ENCODE assay signal across 26 mouse cellular contexts in genomic region chr6:17054781-17055180, GRCm38 (mm10). TPM values are rescaled to one million over a fixed set of nuclear protein-coding genes. Genes with fewer than 3 reads are reported as not detected.
DNase-seq lines count a peak whose midpoint lies in the region; ATAC-seq and TF ChIP-seq lines count a peak whose summit lies in the region.
"Had no signal": no experiment of that assay in that cellular context is flagged by ENCODE, and none has a peak within 500 bp of the region (broad histone marks: within the 10 kb centered on the region; RNA-seq: fewer than 3 reads in every experiment).

No protein-coding gene starts in this region.

- ATAC-seq in limb, embryonic 14.5 days (ENCODE audit: low FRiP score, low read depth) = no peak
- ATAC-seq in embryonic facial prominence, embryonic 12.5 days (ENCODE audit: insufficient number of reproducible peaks, insufficient read depth, low FRiP score, low TSS enrichment) = no peak
- no peak for ATAC-seq in forebrain, embryonic 14.5 days
- ATAC-seq: CD4-positive, CD25-positive, alpha-beta regulatory T cell, adult 4 months; forebrain, embryonic 15.5 days; hindbrain, embryonic 16.5 days; intestine, embryonic 15.5 days; Patski had no signal

- no peak overlapping the region for H3K4me3 ChIP-seq in limb, embryonic 14.5 days (replicated peaks; ENCODE audit: low read length)
- H3K4me3 ChIP-seq in limb, embryonic 10.5 days = no peak overlapping the region
- no peak overlapping the region for H3K4me3 ChIP-seq in CH12.LX (replicated peaks in 1 of 3; ENCODE audit: low read depth in 2 of 3, low read length in 2 of 3, poor library complexity in 1 of 3)
- H3K4me3 ChIP-seq in embryonic facial prominence, embryonic 12.5 days = no peak overlapping the region
- no peak overlapping the region for H3K4me3 ChIP-seq in forebrain, embryonic 14.5 days (ENCODE audit: low read depth, low read length)
- H3K4me3 ChIP-seq: forebrain, embryonic 15.5 days; hindbrain, embryonic 10.5 days; hindbrain, embryonic 13.5 days; intestine, embryonic 15.5 days had no signal

- no peak for TF ChIP-seq POLR2A in limb, embryonic 14.5 days (IDR thresholded peaks at IDR 0.05; ENCODE audit: borderline replicate concordance, extremely low read depth, insufficient read depth, insufficient read length)
- TF ChIP-seq POLR2A in CH12.LX (IDR thresholded peaks at IDR 0.05; ENCODE audit: low read depth, low read length) = no peak

- no peak for TF ChIP-seq EP300 in CH12.LX (IDR thresholded peaks at IDR 0.05; ENCODE audit: low read length)

- 69% methylated on average over 2 of the region's 2 CpGs for WGBS in limb, embryonic 14.5 days
- WGBS in limb, embryonic 10.5 days = 93% methylated on average over 2 of the region's 2 CpGs
- 57% methylated on average over 2 of the region's 2 CpGs for WGBS in embryonic facial prominence, embryonic 12.5 days
- 92% methylated on average over 2 of the region's 2 CpGs for WGBS in forebrain, embryonic 14.5 days

- in situ Hi-C loops in CH12.LX (cut with MboI; ENCODE audit: low pct_ligation_motif_present, low pct_unique_long_range_greater_than_20kb, low sequenced_read_pairs) = no loop called here

- no peaks in the 10 kb centered on the region for H3K9me3 ChIP-seq in limb, embryonic 14.5 days (ENCODE audit: control insufficient read depth, low read length)
- no peaks in the 10 kb centered on the region for H3K9me3 ChIP-seq in limb, embryonic 10.5 days (replicated peaks)
- H3K9me3 ChIP-seq in CH12.LX (replicated peaks; ENCODE audit: low read length) = no peaks in the 10 kb centered on the region
- H3K9me3 ChIP-seq in embryonic facial prominence, embryonic 12.5 days = no peaks in the 10 kb centered on the region
- no peaks in the 10 kb centered on the region for H3K9me3 ChIP-seq in forebrain, embryonic 14.5 days (replicated peaks; ENCODE audit: control insufficient read depth, low read length)
- H3K9me3 ChIP-seq: forebrain, embryonic 15.5 days; hindbrain, embryonic 10.5 days; hindbrain, embryonic 13.5 days; intestine, embryonic 15.5 days had no signal

- H3K27ac ChIP-seq in limb, embryonic 14.5 days (replicated peaks; ENCODE audit: low read depth, low read length) = no peak overlapping the region
- H3K27ac ChIP-seq in limb, embryonic 10.5 days = no peak overlapping the region
- H3K27ac ChIP-seq in CH12.LX (ENCODE audit: insufficient read depth, low read depth) = peak overlapping the region; percentile 82
- H3K27ac ChIP-seq in embryonic facial prominence, embryonic 12.5 days = 0 out of 2 replicates have a peak overlapping the region, but pooled peaks have one; percentile 17
- H3K27ac ChIP-seq in forebrain, embryonic 14.5 days (ENCODE audit: low read depth, low read length) = no peak overlapping the region
- H3K27ac ChIP-seq: forebrain, embryonic 15.5 days; hindbrain, embryonic 10.5 days; hindbrain, embryonic 13.5 days had no signal

- peak; percentile 20 for DNase-seq in limb, embryonic 14.5 days (ENCODE audit: low spot score)
- no peak for DNase-seq in limb, embryonic 10.5 days (ENCODE audit: low spot score)
- DNase-seq in CH12.LX (ENCODE audit: extremely low read depth) = peak; percentile 32
- no peak for DNase-seq in B cell, adult 2 months
- DNase-seq in layer of hippocampus, adult 11-12 months (ENCODE audit: low spot score) = no peak
- DNase-seq in forebrain, embryonic 14.5 days (ENCODE audit: low spot score) = no peak
- DNase-seq: adrenal gland, postnatal 10 days; adrenal gland, postnatal 36 days; cerebellum, adult 11 months; cerebellum, adult 2 months; cerebellum, adult 9-11 months; cerebellum, postnatal 25 days; gastrocnemius, postnatal 10 days; gastrocnemius, postnatal 36 days; heart, postnatal 36 days; kidney, adult 11 months; kidney, adult 8-10 months had no signal

- no peaks in the 10 kb centered on the region for H3K27me3 ChIP-seq in limb, embryonic 14.5 days (ENCODE audit: control insufficient read depth, insufficient read depth, low read length)
- H3K27me3 ChIP-seq in limb, embryonic 10.5 days (ENCODE audit: low read depth, poor library complexity, severe bottlenecking) = no peaks in the 10 kb centered on the region
- no peaks in the 10 kb centered on the region for H3K27me3 ChIP-seq in CH12.LX (replicated peaks)
- H3K27me3 ChIP-seq in embryonic facial prominence, embryonic 12.5 days = no peaks in the 10 kb centered on the region
- H3K27me3 ChIP-seq in forebrain, embryonic 14.5 days (replicated peaks; ENCODE audit: control insufficient read depth, insufficient read depth, low read length) = no peaks in the 10 kb centered on the region
- H3K27me3 ChIP-seq: forebrain, embryonic 15.5 days; hindbrain, embryonic 13.5 days; intestine, embryonic 15.5 days; Patski had no signal

- H3K9ac ChIP-seq in limb, embryonic 14.5 days (ENCODE audit: low read depth, low read length, severe bottlenecking) = no peak overlapping the region
- no peak overlapping the region for H3K9ac ChIP-seq in CH12.LX (ENCODE audit: insufficient read depth, low read depth)
- no peak overlapping the region for H3K9ac ChIP-seq in embryonic facial prominence, embryonic 12.5 days
- H3K9ac ChIP-seq in forebrain, embryonic 14.5 days (ENCODE audit: low read length) = no peak overlapping the region
- H3K9ac ChIP-seq: forebrain, embryonic 15.5 days; hindbrain, embryonic 13.5 days; intestine, embryonic 15.5 days had no signal

- no peak overlapping the region for H3K4me2 ChIP-seq in limb, embryonic 14.5 days (replicated peaks; ENCODE audit: low read depth, low read length, severe bottlenecking)
- H3K4me2 ChIP-seq in CH12.LX (ENCODE audit: insufficient read depth, low read depth, poor library complexity, severe bottlenecking) = no peak overlapping the region
- H3K4me2 ChIP-seq in embryonic facial prominence, embryonic 12.5 days (replicated peaks) = no peak overlapping the region
- no peak overlapping the region for H3K4me2 ChIP-seq in forebrain, embryonic 14.5 days (ENCODE audit: low read length)
- H3K4me2 ChIP-seq: forebrain, embryonic 15.5 days; heart, embryonic 11.5 days; hindbrain, embryonic 13.5 days; intestine, embryonic 15.5 days had no signal

- H3K36me3 ChIP-seq in limb, embryonic 14.5 days (ENCODE audit: control insufficient read depth, insufficient read depth, low read length) = no peaks in the 10 kb centered on the region
- H3K36me3 ChIP-seq in limb, embryonic 10.5 days = no peaks in the 10 kb centered on the region
- H3K36me3 ChIP-seq in CH12.LX (replicated peaks in 1 of 2; ENCODE audit: control insufficient read depth in 1 of 2, insufficient read depth in 1 of 2, low read length in 1 of 2) = no peaks in the 10 kb centered on the region
- no peaks in the 10 kb centered on the region for H3K36me3 ChIP-seq in embryonic facial prominence, embryonic 12.5 days
- H3K36me3 ChIP-seq in forebrain, embryonic 14.5 days (ENCODE audit: control insufficient read depth, insufficient read depth, low read length) = no peaks in the 10 kb centered on the region
- H3K36me3 ChIP-seq: forebrain, embryonic 15.5 days; hindbrain, embryonic 10.5 days; hindbrain, embryonic 13.5 days; intestine, embryonic 15.5 days had no signal

- dilution Hi-C loops in CH12.LX (cut with MboI; ENCODE audit: extremely low pct_ligation_motif_present, extremely low pct_unique_long_range_greater_than_20kb, low sequenced_read_pairs) = no loop called here

- no peak for TF ChIP-seq RAD21 in CH12.LX (IDR thresholded peaks at IDR 0.05; ENCODE audit: low read depth, low read length)

- no peaks in the 10 kb centered on the region for H3K79me2 ChIP-seq in CH12.LX (replicated peaks; ENCODE audit: control insufficient read depth, extremely low read depth, insufficient read depth, poor library complexity, severe bottlenecking)

- H3K4me1 ChIP-seq in limb, embryonic 14.5 days (ENCODE audit: control insufficient read depth, insufficient read depth, low read length) = 0 out of 2 replicates have a peak, but pooled peaks cover 2% of the 10 kb centered on the region
- no peaks in the 10 kb centered on the region for H3K4me1 ChIP-seq in limb, embryonic 10.5 days
- H3K4me1 ChIP-seq in CH12.LX (ENCODE audit: control insufficient read depth in 1 of 2, insufficient read depth in 2 of 2) = peaks cover 7 to 21% of the 10 kb centered on the region in 2 experiments; a peak in 3 of 4 replicates
- H3K4me1 ChIP-seq in embryonic facial prominence, embryonic 12.5 days = peaks cover 6% of the 10 kb centered on the region; the same call in 1 of the 2 replicates
- H3K4me1 ChIP-seq in forebrain, embryonic 14.5 days (ENCODE audit: control insufficient read depth, insufficient read depth, low read length) = no peaks in the 10 kb centered on the region
- H3K4me1 ChIP-seq: forebrain, embryonic 15.5 days; hindbrain, embryonic 10.5 days; hindbrain, embryonic 13.5 days had no signal

- TF ChIP-seq CTCF in CH12.LX (conservative IDR thresholded peaks at IDR 0.05 in 1 of 2, IDR thresholded peaks at IDR 0.05 in 1 of 2; ENCODE audit: low read depth in 2 of 2, low read length in 2 of 2) = no peak

TF ChIP-seq in CH12.LX, 34 proteins besides CTCF, POLR2A, EP300 and RAD21 (continues in another document):
- TF ChIP-seq TCF12 (IDR thresholded peaks at IDR 0.05; ENCODE audit: low read depth, low read length) (no peak), KAT2A (IDR thresholded peaks at IDR 0.05; ENCODE audit: insufficient replicate concordance, low read length) (no peak), POLR2AphosphoS2 (IDR thresholded peaks at IDR 0.05; ENCODE audit: low read depth, low read length) (no peak), MYC (IDR thresholded peaks at IDR 0.05; ENCODE audit: low read depth, low read length) (no peak), NELFE (IDR thresholded peaks at IDR 0.05; ENCODE audit: low read depth, low read length) (no peak), UBTF (IDR thresholded peaks at IDR 0.05; ENCODE audit: low read depth, low read length) (no peak), ZNF384 (IDR thresholded peaks at IDR 0.05; ENCODE audit: low read depth, low read length) (no peak), HCFC1 (IDR thresholded peaks at IDR 0.05; ENCODE audit: low read depth, low read length) (no peak), NRF1 (IDR thresholded peaks at IDR 0.05; ENCODE audit: low read depth, low read length) (no peak), SIN3A (IDR thresholded peaks at IDR 0.05; ENCODE audit: low read length) (no peak), ELF1 (IDR thresholded peaks at IDR 0.05; ENCODE audit: low read depth, low read length) (no peak), ZKSCAN1 (IDR thresholded peaks at IDR 0.05; ENCODE audit: borderline replicate concordance, low read depth, low read length) (no peak), IRF4 (IDR thresholded peaks at IDR 0.05; ENCODE audit: low read depth, low read length) (no peak)

RNA-seq across cellular contexts. Expression of gene Tes, which starts 10.2 kb away (rescaled TPM):
- 54.2 and 57.7 TPM in 2 replicates for polyA plus RNA-seq in limb, embryonic 14.5 days (2012; rRNA removed)
- polyA plus RNA-seq in limb, embryonic 14.5 days (2014; fragmentation: Nextera tagmentation; extraction: Ambion mirVana) = 69.1 and 82.8 TPM in 2 replicates
- polyA plus RNA-seq in limb, embryonic 10.5 days (2016; fragmentation: Nextera tagmentation; extraction: Ambion mirVana) = 62.9 and 94.2 TPM in 2 replicates
- total RNA-seq in CH12.LX (2012; rRNA removed) (not detected in 2 replicates), CH12.LX (2014; rRNA removed) (not detected in 2 replicates)
- not detected in 2 replicates for polyA plus RNA-seq in CH12.LX (2012; ENCODE audit: insufficient read length, low read depth)
- 102 and 111 TPM in 2 replicates for polyA plus RNA-seq in embryonic facial prominence, embryonic 12.5 days (2016; fragmentation: Nextera tagmentation; extraction: Ambion mirVana)
- polyA plus RNA-seq in forebrain, embryonic 14.5 days (2014; fragmentation: Nextera tagmentation; extraction: Ambion mirVana) = 36.2 and 38.0 TPM in 2 replicates

Comparison
In these comparisons a context has a peak if more than half of its experiments do, and no peak if none do; other contexts are left out.
1. DNase-seq: peak in limb, embryonic 14.5 days (single experiment) and CH12.LX (single experiment); none in limb, embryonic 10.5 days (single experiment), B cell, adult 2 months (0 of 2), layer of hippocampus, adult 11-12 months (single experiment) and forebrain, embryonic 14.5 days (single experiment).
2. H3K27ac ChIP-seq: peak in CH12.LX (single experiment) and embryonic facial prominence, embryonic 12.5 days (single experiment); none in limb, embryonic 14.5 days (single experiment), limb, embryonic 10.5 days (single experiment) and forebrain, embryonic 14.5 days (single experiment).
3. RNA of gene Tes, which starts 10.2 kb away (polyA plus RNA-seq): 102 to 111 TPM in embryonic facial prominence, embryonic 12.5 days, 62.9 to 94.2 TPM in limb, embryonic 10.5 days, 54.2 to 82.8 TPM in limb, embryonic 14.5 days and 36.2 to 38.0 TPM in forebrain, embryonic 14.5 days; not detected in CH12.LX; every median in the first group is over 10 times any median in the second.